Mouse (Mus musculus) limb, embryonic 14.5 days (tissue): ENCODE measurements around the gene Pdcd5. TPM values are rescaled to one million over a fixed set of nuclear protein-coding genes. Genes with fewer than 3 reads are reported as not detected.

Source experiments
- ATAC-seq: fragments of 200-750 bp; cut with Nextera tagmentation; 2 replicates; pipeline ENCODE4 v1.8.0; 2017; ENCODE audit warnings: low read depth, moderate number of reproducible peaks, moderate TSS enrichment; ENCODE audit not compliant: low FRiP score
- DNase-seq: peaks from one replicate; pipeline ENCODE4 v3.0.0-alpha.2; 2015; ENCODE audit warnings: low spot score
- H3K27ac ChIP-seq: fragments of 300-500 bp; sonication (generic); replicated peaks from 2 replicates; pipeline ENCODE4 v1.5.1; 2014; ENCODE audit warnings: low read depth, mild to moderate bottlenecking, low read length, moderate library complexity, mixed read lengths
- H3K27me3 ChIP-seq: fragments of 300-500 bp; sonication (generic); 2 replicates; pipeline ENCODE4 v1.6.1; 2014; ENCODE audit warnings: low read length, mixed read lengths; ENCODE audit not compliant: control insufficient read depth, insufficient read depth
- H3K36me3 ChIP-seq: fragments of 300-500 bp; sonication (generic); 2 replicates; pipeline ENCODE4 v1.6.1; 2014; ENCODE audit warnings: mild to moderate bottlenecking, low read length, moderate library complexity, mixed read lengths; ENCODE audit not compliant: control insufficient read depth, insufficient read depth
- H3K4me1 ChIP-seq: fragments of 300-500 bp; sonication (generic); 2 replicates; pipeline ENCODE4 v1.6.1; 2014; ENCODE audit warnings: antibody characterized with exemption, low read length, mixed read lengths; ENCODE audit not compliant: control insufficient read depth, insufficient read depth
- H3K4me2 ChIP-seq: fragments of 300-500 bp; sonication (generic); replicated peaks from 2 replicates; pipeline ENCODE4 v1.6.1; 2014; ENCODE audit warnings: low read depth, mild to moderate bottlenecking, low read length, moderate library complexity; ENCODE audit not compliant: severe bottlenecking
- H3K4me3 ChIP-seq: fragments of 300-500 bp; sonication (generic); replicated peaks from 2 replicates; pipeline ENCODE4 v1.5.1; 2014; ENCODE audit warnings: low read length
- H3K9ac ChIP-seq: fragments of 300-500 bp; sonication (generic); 2 replicates; pipeline ENCODE4 v1.6.1; 2014; ENCODE audit warnings: mild to moderate bottlenecking, low read depth, low read length, moderate library complexity; ENCODE audit not compliant: severe bottlenecking
- H3K9me3 ChIP-seq: fragments of 300-500 bp; sonication (generic); 2 replicates; pipeline ENCODE4 v1.6.1; 2016; ENCODE audit warnings: low read length; ENCODE audit not compliant: control insufficient read depth
- POLR2A ChIP-seq: fragments of 200-500 bp; IDR thresholded peaks from 2 replicates; pipeline ENCODE4 v1.8.0; 2012; ENCODE audit warnings: inconsistent platforms, mild to moderate bottlenecking, moderate library complexity, borderline replicate concordance; ENCODE audit not compliant: insufficient read depth, insufficient read length; ENCODE audit errors: extremely low read depth
- WGBS: fragments of 180-500 bp; shearing (Covaris S2); extraction: QIAGEN DNeasy Blood & Tissue Kit; methylation state at CpG from one replicate; pipeline ENCODE4 v1.1.7; 2014; 5-methylcytosine and 5-hydroxymethylcytosine counted together
- polyA plus RNA-seq, 2 experiments: library from polyadenylated mRNA; depleted of rRNA in 1 of 2; stranded (reverse) in 1 of 2; unstranded in 1 of 2; fragments of >200 nt; fragmentation: Nextera tagmentation in 1 of 2; extraction: Ambion mirVana in 1 of 2; gene quantifications; 2 replicates each; pipeline versions ENCODE4 v1.2.1 to v1.2.3; 2012 to 2014

The Pdcd5 gene
- polyA plus RNA-seq, 2 experiments, result 201 to 293 TPM

GRCm38 (mm10) chr7:35600031-35600430, 47.3 kb downstream of the Pdcd5 start:
- 89% methylated on average over 10 of the region's 10 CpGs for WGBS
- Histone ChIP-seq H3K4me1 (no peaks in the 10 kb centered on the region), H3K4me3 (no peak overlapping the region), H3K27ac (no peak overlapping the region), H3K9ac (no peak overlapping the region), H3K36me3 (peaks cover 56% of the 10 kb centered on the region), H3K27me3 (no peaks in the 10 kb centered on the region), H3K9me3 (no peaks in the 10 kb centered on the region), H3K4me2 (no peak overlapping the region)
- no peak for ATAC-seq
- DNase-seq, result no peak
- no peak for TF ChIP-seq POLR2A

DNA sequence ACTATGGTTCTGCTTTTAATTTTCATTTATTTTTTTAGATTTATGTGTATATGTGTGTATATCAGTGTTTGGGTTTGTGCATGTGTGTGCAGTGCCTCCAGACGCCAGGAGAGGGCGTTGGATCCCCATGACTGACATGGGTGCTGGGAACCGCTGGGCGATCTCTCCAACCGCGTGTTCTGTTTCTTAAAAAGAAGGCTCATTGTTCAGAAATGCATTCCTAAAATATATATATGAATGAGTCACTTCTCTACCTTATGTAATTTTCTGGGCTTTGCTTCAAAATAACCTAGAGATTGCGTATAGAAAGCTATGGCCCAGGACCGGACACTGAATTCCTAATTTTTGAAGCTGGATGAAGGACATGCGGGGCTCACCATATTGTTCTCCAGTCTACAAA, 47.8 kb downstream of the Pdcd5 start:
- H3K9me3 ChIP-seq, result no peaks in the 10 kb centered on the region
- no peak overlapping the region for H3K4me2 ChIP-seq
- H3K36me3 ChIP-seq, result peaks cover 53% of the 10 kb centered on the region
- no peak overlapping the region for H3K9ac ChIP-seq
- H3K4me1 ChIP-seq, result no peaks in the 10 kb centered on the region
- no peak for TF ChIP-seq POLR2A
- ATAC-seq (no peak), DNase-seq (no peak)
- no peak overlapping the region for H3K27ac ChIP-seq
- no peak overlapping the region for H3K4me3 ChIP-seq
- H3K27me3 ChIP-seq, result no peaks in the 10 kb centered on the region
- 90% methylated on average over 9 of the region's 9 CpGs for WGBS

GRCm38 (mm10) chr7:35594311-35594710, 53.0 kb downstream of the Pdcd5 start:
- no peaks in the 10 kb centered on the region for H3K27me3 ChIP-seq
- WGBS, result 89% methylated on average over 5 of the region's 5 CpGs
- no peak overlapping the region for H3K4me3 ChIP-seq
- ATAC-seq, result no peak
- H3K4me2 ChIP-seq, result no peak overlapping the region
- no peak overlapping the region for H3K27ac ChIP-seq
- H3K9ac ChIP-seq, result no peak overlapping the region
- H3K9me3 ChIP-seq, result no peaks in the 10 kb centered on the region
- H3K36me3 ChIP-seq, result peaks cover 37% of the 10 kb centered on the region
- peaks cover 21% of the 10 kb centered on the region for H3K4me1 ChIP-seq
- TF ChIP-seq POLR2A, result no peak
- DNase-seq, result no peak

Other genes with a start within 250 kb of the Pdcd5 start
- gene Slc7a9, start 198.7 kb downstream of the Pdcd5 start, polyA plus RNA-seq (2012; rRNA removed), result 0.59 and 0.70 TPM in 2 replicates
- 0.50 TPM in 1 of 2 replicates, not detected in the other for gene Slc7a9, start 198.7 kb downstream of the Pdcd5 start, polyA plus RNA-seq (2014; fragmentation: Nextera tagmentation; extraction: Ambion mirVana)
- 0.14 and 0.63 TPM in 2 replicates for gene Tdrd12, start 109.8 kb downstream of the Pdcd5 start, polyA plus RNA-seq (2012; rRNA removed)
- gene Tdrd12, start 109.8 kb downstream of the Pdcd5 start, polyA plus RNA-seq (2014; fragmentation: Nextera tagmentation; extraction: Ambion mirVana), result 0.26 and 0.55 TPM in 2 replicates
- 19.8 and 25.8 TPM in 2 replicates for gene Nudt19, start 91.2 kb downstream of the Pdcd5 start, polyA plus RNA-seq (2012; rRNA removed)
- 48.5 and 49.0 TPM in 2 replicates for gene Nudt19, start 91.2 kb downstream of the Pdcd5 start, polyA plus RNA-seq (2014; fragmentation: Nextera tagmentation; extraction: Ambion mirVana)
- gene Rgs9bp, start 61.9 kb downstream of the Pdcd5 start, polyA plus RNA-seq (2012; rRNA removed), result 1.4 and 1.5 TPM in 2 replicates
- 0.99 and 1.1 TPM in 2 replicates for gene Rgs9bp, start 61.9 kb downstream of the Pdcd5 start, polyA plus RNA-seq (2014; fragmentation: Nextera tagmentation; extraction: Ambion mirVana)
- 50.8 and 52.2 TPM in 2 replicates for gene Ankrd27, start 61.3 kb downstream of the Pdcd5 start, polyA plus RNA-seq (2012; rRNA removed)
- gene Ankrd27, start 61.3 kb downstream of the Pdcd5 start, polyA plus RNA-seq (2014; fragmentation: Nextera tagmentation; extraction: Ambion mirVana), result 45.8 and 47.6 TPM in 2 replicates
- gene Dpy19l3, start 106.9 kb upstream of the Pdcd5 start, polyA plus RNA-seq (2012; rRNA removed), result 15.9 and 17.9 TPM in 2 replicates
- gene Dpy19l3, start 106.9 kb upstream of the Pdcd5 start, polyA plus RNA-seq (2014; fragmentation: Nextera tagmentation; extraction: Ambion mirVana), result 34.7 and 41.2 TPM in 2 replicates
- 21.8 and 22.5 TPM in 2 replicates for gene Zfp507, start 155.5 kb upstream of the Pdcd5 start, polyA plus RNA-seq (2012; rRNA removed)
- 18.6 and 21.7 TPM in 2 replicates for gene Zfp507, start 155.5 kb upstream of the Pdcd5 start, polyA plus RNA-seq (2014; fragmentation: Nextera tagmentation; extraction: Ambion mirVana)